Mouse (Mus musculus): ENCODE results near the gene Rab14. TPM values are rescaled to one million over a fixed set of nuclear protein-coding genes. Genes with fewer than 3 reads are reported as not detected.

The Rab14 gene
- polyA plus RNA-seq (2012) = 1,312 and 1,893 TPM in 2 replicates

DNA sequence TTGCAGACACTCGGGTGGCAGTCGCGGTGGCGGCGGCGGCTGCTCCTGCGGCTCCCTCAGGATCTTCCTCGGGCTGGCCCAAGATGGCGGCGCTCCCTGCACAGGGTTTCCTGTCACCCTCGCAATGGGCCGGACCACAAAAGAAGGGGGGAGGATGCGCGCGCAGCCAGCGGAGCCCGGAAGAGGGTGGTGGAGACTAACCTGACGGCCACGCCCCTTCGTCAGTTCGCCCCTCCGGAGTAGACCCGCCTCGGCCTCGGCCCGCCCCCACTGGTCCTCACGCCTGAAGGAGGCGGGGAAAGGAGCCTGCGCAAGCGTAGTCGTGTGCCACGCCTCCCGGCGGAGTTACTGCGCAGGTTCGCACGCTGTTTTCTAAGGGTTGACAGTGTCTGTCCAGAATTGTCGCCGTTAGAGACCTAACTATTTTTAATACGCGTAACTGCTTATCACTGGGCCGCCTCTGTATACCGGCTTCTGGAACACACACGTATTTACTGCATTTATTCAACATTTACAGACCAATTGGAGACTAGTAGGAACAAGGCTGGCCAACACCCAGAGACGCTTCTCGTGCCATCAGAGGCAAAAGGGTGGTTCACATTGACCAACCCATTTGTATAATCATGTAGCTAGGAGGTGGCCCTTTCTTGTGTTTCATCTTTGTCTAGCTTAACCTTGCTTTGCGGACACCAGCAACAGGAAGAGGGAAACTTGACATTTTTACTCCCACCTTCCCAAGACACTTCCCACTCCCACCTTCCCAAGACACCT lies at the start of gene Rab14:
Gene Rab14 (minus strand): TSS at position 223 of the 771 bp plus-strand sequence.
- no peak for TF ChIP-seq GATA1 (IDR thresholded peaks at IDR 0.05; ENCODE audit: low read length)

DNA sequence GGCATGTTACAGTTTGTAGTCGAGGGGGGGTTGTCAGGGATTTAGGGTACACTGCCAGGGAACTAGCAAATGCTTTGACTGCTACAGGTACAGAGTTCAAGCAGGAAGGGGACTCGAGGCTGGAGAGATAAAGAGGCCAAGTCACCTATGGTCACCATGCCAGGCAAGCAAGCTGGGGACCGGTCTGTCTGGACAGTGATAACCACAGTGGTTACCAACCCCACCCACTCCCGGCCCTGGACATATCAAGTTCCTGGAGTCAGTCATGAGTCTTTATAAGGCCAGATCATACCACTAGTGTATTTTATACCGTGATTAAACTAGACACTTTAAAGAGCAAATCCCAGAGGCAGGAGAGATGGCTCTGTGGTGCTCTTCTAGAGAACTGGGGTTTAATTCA lies 46.8 kb upstream of the Rab14 start:
- no peak for TF ChIP-seq GATA1 (IDR thresholded peaks at IDR 0.05; ENCODE audit: low read length)

DNA sequence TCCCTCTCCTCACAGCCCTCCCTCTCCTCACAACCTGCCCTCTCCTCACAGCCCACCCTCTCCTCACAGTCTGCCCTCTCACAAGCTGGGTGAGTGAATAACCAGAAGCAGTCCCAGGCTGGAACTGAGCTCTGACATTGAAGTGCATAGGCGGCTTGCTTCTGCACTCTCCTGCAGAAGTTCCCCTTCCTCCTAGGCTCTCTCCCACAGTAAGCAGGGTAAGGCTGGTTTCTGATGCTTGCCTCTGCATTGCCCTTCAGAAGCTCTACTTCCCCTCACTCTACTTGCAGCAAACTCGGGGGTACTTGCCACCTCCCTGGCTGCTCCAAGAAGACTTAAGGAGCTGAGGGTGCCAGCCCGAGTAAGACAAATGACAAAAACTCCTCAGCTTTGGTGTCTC lies 43.3 kb upstream of the Rab14 start:
- TF ChIP-seq GATA1 (IDR thresholded peaks at IDR 0.05; ENCODE audit: low read length) = no peak

DNA sequence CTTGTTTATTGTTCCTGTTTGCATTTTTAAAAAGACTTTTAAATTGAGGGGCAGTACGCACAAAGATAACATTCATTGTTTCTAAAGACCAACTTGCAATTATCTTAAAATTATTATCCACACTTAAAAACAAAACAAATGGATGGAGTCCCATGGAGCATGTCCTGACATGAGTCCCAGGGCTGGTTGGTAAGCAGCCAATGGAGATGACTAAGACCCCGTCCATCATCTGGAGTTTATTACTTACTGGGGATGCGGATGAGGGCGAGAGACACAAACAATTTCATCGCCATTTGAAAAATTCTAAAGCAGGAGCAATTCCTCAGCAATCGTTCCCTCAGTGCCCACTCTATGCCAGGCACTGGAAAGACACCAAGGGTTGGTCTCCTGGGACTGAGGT lies 34.1 kb upstream of the Rab14 start:
- no peak for TF ChIP-seq GATA1 (IDR thresholded peaks at IDR 0.05; ENCODE audit: low read length)

DNA sequence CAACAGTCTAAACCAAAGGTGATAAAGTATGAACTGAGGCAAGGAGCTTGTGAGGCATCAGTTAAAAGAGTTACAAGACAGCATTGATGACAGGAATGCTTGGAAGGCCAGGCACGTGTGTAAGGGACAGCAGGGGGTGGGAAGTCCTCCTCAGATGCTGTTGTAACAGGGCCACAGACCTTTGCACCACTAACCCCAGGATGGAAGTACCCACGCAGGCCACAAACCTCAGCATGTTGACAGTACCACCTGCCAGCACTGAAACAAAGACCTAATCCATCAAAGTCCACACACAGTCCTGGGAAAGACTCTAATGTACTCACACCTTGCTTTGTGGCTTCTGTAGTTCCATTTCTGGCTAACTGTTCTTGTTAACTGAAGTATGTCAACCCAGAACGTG lies 33.0 kb upstream of the Rab14 start:
- TF ChIP-seq GATA1 (IDR thresholded peaks at IDR 0.05; ENCODE audit: low read length) = no peak

DNA sequence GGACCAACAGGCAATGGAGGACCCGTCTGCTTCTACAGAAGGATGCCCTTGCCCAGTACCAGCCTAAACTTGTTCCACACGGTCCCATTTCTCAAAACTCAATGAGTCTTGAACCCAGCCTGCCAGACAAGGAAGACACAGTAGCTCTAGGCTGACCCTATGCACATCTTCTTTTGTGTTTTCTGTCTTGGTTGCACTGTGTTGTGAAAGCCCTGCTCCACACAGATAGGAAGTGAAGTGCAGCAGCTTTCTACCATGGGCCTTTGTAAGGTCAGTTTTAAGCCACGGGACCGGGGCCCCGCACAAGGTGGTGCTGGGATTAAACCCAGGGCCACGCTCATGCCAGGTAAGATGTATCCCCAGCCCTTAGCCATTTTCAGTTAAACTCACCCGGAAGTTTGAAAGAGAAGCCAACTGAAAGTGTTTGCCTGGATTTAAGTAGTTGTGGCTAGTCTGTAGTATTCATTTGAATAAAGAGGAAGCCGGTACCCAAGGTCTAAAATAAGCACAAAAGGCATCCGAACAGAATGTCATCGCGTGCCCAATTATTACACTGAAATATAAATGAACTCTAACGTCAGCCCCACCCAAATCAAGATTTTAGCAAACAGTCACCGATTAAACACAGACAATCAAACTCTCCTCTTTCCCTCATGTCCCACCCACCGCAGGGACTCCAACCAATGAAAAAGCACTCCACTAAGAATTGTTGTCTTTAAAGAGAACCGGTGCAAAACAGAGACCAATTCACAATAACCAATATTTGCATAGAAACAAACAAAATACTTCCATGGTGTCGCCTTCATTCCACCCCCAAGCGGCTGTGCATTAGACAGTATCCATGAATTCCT lies 31.9 kb upstream of the Rab14 start:
- TF ChIP-seq GATA1 (IDR thresholded peaks at IDR 0.05; ENCODE audit: low read length) = no peak

DNA sequence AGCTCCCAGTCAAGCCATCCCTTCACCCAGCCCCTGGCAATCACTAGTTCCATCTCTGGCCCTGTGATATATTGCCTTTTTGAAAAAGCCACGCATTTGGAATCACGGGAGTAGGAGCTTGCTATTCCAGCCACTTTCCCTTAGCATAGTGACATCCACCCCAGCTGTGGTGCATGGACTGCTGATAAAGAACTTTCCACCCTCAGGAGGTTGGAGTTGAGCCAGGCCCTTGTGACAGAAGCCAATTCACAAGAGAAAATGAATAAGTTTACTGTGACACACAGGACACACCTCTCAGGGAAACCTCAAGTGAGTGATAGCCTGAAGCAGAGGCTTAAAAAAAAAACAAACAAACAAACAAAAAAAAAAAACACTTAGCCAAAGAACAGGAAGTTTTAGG lies 31.0 kb upstream of the Rab14 start:
- no peak for TF ChIP-seq GATA1 (IDR thresholded peaks at IDR 0.05; ENCODE audit: low read length)

DNA sequence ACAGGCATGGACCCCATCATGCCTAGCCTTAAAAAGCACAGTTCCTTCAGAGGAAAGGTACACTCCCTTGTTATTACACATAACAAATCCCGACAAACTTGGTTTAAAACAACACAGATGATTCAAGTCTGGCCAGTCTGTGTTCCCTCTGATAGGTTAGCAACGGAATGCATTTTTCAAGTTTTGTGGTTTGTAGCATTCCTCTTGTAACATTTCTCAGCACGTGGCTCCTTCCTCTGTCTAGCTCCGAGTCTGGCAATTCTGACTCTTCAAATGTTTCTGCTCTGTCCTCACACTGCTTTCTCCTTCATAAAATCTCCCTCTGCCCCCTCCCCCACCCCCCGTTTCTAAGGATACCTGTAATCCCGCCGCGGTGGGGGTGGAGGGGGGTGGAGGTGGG lies 29.3 kb upstream of the Rab14 start:
- no peak for TF ChIP-seq GATA1 (IDR thresholded peaks at IDR 0.05; ENCODE audit: low read length)

DNA sequence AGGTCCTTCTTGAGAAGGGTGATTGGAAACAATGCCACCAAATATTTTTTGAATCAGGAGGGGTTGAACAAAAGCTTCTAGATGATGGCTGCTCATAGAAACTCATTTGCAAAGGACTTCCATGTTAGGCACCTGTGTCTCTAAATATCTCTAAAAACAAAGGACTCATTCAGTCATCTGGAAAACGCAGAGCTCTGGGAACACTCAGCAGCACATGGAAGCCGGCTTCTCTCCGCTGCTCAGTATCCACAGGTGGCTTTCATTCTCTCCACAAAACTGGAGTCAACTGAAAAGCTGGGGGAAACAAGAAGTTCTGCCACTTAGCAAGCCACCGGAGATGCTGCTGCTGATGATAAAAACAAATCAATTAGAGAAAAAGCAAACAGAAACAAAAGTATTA lies 27.2 kb upstream of the Rab14 start:
- TF ChIP-seq GATA1 (IDR thresholded peaks at IDR 0.05; ENCODE audit: low read length) = no peak

DNA sequence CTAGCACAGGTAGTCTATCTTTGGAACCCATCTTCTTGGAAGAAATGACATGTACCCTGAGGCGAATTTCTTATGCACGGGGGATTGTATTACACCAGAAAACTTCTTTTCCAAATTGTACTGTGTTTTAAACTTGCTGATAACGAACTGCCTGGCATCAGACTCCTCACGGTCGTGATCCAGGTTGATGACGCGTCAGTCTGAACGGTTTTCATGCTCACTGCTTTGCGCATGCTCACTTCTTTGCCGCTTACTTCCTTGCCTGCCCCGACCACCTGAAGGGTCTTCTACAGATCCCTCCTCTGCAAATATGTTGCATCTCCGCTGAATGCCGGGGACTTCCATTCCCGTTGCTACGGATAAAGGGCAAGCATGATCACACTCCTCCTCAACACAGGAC lies 23.4 kb upstream of the Rab14 start:
- no peak for TF ChIP-seq GATA1 (IDR thresholded peaks at IDR 0.05; ENCODE audit: low read length)

DNA sequence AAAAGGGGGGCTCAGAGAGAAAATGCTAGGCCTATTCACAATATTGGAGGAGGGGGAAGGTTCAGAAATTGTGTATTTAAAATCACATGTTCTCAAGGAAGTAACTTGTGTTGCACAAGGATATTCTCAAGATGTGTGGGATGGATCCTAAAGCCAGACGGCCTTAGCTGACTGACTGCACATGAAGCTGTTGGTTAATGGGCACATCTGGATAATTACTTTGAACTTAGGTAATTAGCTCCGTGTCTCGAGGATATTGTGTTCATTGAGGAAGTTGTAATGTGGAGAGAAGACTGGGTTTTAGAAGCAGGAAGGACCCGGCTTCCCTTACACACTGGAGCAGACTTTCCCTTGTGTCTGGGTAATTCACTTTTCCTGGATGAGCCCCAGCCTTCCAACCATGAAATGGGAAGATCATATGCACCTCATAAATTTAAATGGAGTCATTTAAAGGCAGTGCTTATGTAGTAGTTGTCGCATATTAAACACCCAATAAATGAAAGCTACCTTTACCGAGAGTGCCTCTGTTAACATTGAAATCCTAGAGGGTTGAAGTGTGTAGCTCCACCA lies 22.0 kb upstream of the Rab14 start:
- no peak for TF ChIP-seq GATA1 (IDR thresholded peaks at IDR 0.05; ENCODE audit: low read length)

DNA sequence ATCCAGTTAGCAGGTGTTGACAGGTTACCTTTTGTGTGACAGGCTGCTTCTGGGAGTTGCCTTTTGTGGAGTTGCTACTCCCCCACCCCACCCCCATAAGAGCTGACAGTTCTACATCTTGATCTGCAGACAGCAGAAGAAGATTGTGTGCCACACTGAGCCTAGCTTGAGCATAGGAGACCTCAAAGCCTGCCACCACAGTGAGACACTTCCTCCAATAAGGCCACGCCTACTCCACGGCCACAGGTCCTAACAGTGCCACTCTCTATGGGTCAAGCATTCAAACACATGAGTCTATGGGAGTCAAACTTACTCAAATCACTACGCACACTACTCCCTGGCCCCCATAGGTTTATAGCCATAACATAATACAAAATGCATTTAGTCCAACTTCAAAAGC lies 17.8 kb upstream of the Rab14 start:
- TF ChIP-seq GATA1 (IDR thresholded peaks at IDR 0.05; ENCODE audit: low read length) = no peak

DNA sequence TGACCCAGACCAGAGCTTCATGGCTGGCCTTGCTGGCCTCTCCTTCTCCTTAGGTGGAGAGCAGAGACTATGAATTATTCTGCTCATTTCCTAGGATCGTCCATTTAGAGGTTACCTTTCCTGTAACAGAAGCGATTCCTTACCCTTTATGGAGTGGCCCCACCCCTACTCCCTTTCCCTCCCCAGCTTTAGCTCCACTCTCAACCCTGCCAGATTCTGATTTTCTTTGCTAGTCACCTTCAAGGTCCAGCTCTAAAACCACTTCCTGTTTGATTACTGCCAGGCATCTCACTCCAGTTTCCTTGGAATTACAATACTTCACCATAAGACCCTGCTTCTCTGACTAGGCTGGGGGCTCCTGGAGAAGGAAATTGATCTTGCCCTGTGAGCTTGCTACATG lies 15.8 kb upstream of the Rab14 start:
- no peak for TF ChIP-seq GATA1 (IDR thresholded peaks at IDR 0.05; ENCODE audit: low read length)

DNA sequence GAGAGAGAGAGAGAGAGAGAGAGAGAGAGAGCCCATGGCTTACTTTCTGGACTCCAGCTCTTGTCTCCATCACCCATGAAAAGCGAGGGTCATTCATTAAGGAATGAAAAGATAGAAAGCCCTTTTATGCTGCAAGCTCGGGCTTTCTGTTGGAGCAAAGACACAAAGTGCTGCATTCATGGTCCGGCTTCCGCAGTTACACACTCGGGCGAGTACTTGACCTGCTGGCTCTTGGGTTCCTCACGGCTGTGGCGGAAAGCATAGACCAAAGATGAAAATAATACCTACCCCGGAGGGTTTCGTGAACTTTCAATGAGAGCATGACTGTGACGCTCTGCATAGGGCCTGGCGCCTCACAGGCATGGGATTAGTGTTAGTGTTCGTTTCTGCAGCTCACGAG lies 14.4 kb upstream of the Rab14 start:
- TF ChIP-seq GATA1 (IDR thresholded peaks at IDR 0.05; ENCODE audit: low read length) = no peak

DNA sequence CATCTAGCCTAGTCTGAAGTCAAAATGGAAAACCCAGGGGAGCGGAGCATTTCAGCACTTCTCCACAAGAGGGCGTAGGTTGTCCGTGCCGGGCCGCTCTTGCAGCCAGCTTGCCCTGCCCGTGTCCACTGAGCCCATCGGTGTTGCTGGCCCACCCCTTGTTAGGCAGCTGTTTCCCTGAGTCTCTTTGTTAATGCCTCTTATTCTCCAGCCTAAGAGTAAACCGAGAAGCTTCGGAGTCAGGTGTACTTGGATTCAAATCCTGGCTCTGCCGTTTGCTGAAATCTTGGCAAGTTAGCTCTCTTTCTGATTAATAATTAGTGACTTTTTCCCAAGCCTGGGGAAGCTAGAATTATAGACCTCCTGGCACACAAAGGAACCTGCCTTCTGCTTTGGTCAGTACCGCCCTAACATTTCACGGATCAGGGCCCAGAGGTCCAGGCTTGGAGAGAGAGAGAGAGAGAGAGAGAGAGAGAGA lies 14.0 kb upstream of the Rab14 start:
- no peak for TF ChIP-seq GATA1 (IDR thresholded peaks at IDR 0.05; ENCODE audit: low read length)

DNA sequence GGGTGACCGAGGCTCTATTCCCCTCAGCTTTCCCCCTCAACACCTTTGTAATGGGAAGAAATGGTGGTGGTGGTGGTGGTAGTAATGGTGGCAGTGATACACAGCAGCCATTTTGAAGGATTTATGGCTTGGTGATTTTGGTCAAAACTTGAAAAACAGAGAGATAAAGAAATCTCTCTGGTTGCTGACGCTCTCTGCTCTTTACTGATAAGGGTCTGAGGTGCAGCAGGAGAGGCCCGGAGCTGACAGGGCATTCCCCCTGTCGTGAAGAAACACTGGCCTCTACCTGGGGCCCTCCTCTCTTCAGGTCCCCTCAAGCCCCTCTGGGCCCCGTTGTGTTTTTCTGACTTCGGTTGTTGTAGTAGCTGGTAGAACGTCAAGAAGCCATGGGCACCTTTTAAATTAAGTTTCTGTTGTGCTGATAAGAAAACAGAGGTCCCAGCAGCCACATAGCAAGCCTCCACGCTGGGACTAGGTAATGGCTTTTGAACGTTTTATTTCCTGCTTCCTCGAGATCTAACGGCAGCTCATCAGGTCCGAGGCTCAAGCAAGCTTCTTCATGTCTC lies 12.5 kb upstream of the Rab14 start:
- TF ChIP-seq GATA1 (IDR thresholded peaks at IDR 0.05; ENCODE audit: low read length) = no peak

All from G1E-ER4 (cell line).